Mouse (Mus musculus): ENCODE data around the gene Mfap2. TPM values are rescaled to one million over a fixed set of nuclear protein-coding genes. Genes with fewer than 3 reads are reported as not detected.

Gene Mfap2
- total RNA-seq, 2 experiments from 2014 or later, result 47.6 to 53.7 TPM

DNA sequence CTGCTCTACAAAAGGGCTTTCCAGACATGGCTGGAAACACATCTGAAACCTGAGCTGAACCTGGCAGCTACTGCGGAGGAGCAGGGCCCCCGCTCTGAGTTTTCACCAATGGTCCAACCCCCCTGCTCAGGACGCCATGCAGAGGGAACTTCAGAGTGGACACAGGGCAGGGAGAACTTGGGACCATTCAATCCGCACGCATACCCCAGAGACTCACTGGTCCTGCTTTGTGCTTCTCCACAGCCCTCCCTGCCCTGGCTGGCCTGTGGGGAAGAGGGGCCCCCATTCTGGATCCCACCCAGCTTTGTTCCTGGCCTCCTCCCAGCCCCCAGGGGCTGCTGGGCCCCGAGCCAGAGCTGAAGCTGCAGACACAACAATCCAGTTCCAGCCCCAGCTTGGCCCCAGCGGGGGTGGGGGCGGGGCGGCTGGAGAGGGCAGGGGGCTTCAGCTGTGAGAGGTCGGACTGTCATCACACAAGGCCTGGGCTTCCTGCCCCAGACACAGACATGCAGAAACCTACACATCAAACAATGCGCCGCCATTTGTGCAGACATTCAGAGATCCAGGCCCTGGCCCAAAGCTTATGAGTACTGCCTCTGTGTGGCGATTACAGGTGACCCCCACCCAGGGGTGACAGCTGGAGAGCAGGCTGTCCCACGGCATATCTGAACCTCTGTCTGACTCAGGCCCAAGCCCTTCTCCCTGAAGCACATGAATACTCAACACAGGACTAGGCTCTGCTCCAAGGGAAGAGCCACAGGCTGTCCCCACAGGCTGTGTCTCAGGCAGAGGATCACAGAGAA lies 10.8 kb downstream of the Mfap2 start:
- DNase-seq, result peak; percentile 83 to 86
- intact Hi-C loops (cut with DNase I), result loop anchor here (1.0 kb wide), 1 partner anchor 34 kb away; no protein-coding TSS in a partner anchor

DNA sequence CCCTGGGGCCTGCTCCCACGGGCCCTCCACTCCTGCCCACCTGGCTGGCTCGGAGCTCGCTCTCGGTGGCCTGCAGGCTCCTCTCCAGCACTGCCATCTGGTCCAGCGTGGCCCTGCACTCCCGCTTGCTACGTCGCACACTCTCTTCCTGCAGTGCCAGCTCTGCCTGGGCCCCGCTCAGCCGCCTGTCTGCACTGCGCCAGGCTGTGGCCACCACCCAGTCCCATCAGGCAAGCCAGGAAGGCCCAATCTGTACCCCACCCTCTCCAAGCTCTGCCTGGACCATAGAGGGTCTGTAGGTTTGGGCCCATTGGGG lies 11.4 kb downstream of the Mfap2 start:
- intact Hi-C loops (cut with DNase I), result loop anchor here (1.0 kb wide), 1 partner anchor 34 kb away; no protein-coding TSS in a partner anchor
- DNase-seq, result peak in 1 of 2 experiments; percentile 37

DNA sequence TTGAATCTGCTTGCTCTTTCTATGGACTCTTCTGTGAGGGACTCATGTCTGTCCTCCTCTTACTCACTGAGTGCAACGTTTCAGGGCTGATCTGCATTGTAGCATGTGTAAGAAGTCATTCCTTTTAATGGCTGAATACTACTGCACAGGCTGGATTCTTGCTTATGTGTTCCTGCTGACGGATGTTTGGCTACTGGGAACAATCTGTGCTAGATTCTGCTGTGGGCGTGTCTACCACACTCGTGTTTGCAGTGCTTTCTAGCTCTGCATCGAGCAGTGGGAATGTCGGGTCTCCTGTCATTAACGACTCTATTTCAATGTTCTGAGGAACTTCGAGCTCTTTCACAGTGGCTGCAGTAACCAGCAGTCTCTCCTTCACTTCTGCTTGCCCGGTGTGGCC lies 13.8 kb downstream of the Mfap2 start:
- intact Hi-C loops (cut with DNase I), result no loop called here
- no peak for DNase-seq

DNA sequence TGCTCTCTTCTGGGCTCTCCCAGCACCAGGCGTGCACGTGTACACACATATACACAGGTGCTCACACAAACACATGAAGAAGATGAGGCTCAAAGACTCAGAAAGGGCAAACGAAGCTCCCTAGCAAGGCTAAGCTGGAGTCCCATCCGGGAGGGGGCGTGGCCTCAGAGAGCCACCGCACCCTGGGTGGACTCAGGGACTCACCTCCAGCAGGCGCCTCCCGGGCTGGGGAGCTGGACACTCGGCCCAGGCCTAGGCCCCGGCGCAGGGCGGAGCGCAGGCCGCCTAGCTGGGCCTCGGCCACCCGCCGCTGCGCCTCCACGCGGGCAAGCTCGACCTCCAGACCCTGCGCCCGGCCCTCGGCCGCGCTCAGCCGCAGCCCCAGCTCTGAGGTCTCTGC lies 14.8 kb downstream of the Mfap2 start:
- intact Hi-C loops (cut with DNase I), result no loop called here
- no peak for DNase-seq

DNA sequence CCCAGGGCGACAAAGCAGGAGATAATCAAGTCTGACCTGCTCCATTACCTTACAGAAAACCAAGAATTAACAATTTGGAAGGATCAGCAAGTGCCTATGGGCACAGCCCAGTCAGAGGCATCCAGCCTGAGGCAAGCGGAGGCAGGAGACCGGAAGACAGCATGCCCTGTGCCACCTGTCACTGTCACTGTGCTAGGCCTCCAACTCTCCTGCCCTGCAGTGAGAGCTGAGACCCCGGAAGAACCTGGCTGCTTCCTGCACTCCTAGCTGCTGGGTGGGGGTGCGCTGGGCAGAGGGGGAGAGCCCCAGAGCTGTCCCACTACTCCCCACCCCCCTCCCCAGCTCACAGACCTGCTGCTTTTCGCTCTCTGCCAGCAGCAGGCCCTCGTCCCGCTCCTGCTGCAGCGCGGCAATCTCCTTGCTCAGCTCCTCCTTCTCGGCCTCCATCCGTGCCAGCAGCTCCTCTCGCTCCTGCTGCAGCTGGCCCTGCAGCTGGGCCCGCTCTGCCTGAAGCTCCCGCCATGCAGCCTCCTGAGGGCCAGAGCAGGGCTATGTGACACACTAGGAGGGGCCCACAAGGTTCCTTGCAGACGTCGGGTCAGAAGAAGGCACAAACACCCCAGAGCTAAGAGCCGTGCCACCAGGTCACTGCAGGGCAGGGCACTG lies 20.5 kb downstream of the Mfap2 start:
- no peak for DNase-seq
- intact Hi-C loops (cut with DNase I), result loop anchor here (1.0 kb wide), 1 partner anchor 66 kb away; no protein-coding TSS in a partner anchor

DNA sequence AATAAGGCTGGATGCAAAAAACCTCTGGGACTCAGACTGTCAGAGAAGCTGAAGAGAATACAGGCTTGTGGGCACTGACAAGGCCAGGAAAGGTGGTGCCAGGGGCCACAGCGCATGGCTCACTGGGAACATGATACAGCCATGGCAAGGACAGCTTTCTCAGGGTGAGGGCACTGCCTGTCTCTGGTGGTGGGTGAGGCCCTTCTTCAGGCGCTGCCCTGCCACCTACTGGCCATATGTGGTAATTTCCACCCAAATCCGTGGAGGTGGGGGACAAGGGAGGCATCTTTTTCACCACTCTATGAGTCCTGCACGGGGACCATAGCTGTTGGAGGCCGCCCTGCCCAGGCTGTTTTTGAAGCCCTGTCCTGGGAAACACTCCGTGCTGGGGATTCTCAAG lies 21.5 kb downstream of the Mfap2 start:
- intact Hi-C loops (cut with DNase I), result loop anchor here (1.0 kb wide), 1 partner anchor 67 kb away; no protein-coding TSS in a partner anchor
- DNase-seq, result peak; percentile 84 to 90

DNA sequence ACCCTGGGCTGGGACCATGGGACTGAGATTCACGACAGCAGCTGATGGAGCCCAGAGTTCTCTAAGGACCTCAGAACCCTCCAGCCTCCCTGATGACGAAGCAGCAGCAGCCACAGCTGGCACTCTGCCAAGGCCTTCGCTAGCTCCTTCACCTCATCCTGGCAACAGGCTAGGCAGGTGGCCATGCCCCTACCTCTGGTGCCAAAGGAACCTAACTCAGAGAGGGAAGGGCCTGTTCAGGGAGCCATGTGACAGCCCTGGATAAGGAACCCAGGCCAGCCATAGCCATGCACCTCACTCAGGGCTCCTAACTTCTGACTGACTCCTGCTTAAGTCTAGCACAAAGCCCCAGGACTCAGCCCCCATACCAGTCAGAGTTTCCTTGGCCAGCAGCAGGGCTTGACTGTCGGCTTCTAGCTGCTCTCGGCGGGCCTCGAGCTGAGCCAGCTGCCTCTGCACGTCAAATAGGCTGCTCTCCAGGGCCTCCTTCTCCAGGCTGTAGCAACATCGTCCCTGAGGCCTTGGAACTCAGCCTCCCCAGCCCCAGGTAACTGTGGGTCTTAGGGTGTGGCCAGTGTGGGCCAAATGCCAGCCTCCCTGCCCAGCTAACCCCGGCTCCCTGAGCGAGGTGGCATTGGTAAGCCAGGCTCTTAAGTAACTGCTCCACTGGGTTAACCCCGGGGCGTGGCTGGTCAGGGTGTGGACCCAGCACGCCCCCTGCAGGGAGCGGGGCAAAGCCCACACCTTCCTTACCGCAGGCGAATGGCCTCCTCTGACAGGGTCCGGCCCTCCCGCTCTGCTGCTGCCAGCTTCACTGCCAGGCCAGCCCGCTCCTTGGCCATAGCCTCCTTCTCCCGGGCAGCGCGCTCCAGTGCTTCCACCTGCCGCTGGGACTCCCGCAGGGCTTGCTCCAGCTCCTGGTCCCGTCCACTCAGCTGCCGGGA lies 23.7 kb downstream of the Mfap2 start:
- intact Hi-C loops (cut with DNase I), result no loop called here
- peak in 1 of 2 experiments; percentile 27 for DNase-seq

DNA sequence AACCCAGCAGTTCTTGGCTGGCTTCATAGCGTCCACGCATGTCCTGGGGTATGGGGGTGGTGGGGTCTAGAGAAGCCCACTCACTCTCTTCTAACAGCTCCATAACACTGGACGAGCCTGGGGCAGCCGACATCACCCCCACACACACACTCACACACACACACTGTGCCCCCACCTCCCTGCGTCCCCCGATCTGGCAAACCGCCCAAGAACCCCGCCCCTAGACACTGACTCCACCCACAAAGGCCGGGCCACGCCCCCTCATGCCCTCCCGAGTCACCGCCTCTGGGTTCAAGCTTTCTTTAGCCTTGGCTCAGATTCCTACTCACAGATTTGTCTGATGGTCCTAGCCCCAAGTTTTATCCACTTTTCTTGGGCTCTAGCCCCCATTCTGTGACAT lies 30.9 kb downstream of the Mfap2 start:
- no peak for DNase-seq
- intact Hi-C loops (cut with DNase I), result no loop called here

DNA sequence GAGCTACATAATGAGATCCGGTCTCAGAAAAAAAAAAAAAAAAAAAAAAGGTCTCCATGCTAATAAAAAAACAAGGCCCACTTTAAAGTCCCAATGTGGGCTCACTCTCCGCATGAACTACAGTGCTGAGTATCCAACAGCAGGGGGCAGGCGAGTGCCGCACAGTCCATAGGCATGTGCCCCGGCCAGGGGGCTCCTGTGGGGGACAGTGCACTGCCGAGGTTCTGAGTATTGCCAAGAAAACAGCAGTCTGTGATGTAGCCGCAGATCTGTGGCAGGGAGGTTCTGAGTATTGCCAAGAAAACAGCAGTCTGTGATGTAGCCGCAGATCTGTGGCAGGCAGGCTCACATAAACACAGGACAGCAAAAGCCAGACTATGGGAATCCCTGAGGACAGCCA lies 34.6 kb downstream of the Mfap2 start:
- DNase-seq, result peak; percentile 59 to 77
- intact Hi-C loops (cut with DNase I), result loop anchor here (1.0 to 2.0 kb wide), 2 partner anchors 20 to 76 kb away; no protein-coding TSS in a partner anchor

DNA sequence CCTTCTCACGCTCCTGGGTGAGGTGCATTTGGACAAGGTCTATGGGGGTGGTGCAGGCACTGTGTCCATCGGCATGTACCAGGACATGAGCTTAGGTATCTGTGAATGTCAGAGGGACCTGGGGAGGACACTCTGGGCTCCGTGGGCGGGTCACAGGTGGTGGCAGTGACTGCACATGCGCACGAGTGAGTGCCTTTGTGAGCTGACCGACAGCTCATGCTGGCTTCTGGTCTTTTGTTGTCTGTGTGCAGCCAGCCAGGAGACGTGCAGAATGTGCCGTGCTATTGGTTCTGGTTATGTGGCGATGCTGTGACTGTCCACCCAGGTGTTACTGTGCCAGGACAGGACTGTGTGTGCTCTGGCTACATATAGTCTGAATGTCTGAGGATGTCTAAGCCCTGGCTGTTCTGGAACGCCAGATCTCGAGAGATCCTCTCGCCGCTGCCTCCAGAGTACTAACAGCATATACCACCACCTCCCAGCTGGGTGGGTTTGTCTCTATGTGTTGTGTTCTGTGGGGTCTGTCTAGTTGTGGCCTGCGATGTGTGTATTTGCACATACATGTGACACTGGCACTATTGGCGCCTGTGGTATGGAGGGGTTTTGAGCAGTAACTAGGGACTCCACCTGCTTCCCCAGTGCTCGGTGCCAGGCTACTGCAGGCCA lies 38.7 kb downstream of the Mfap2 start:
- DNase-seq, result no peak
- intact Hi-C loops (cut with DNase I), result no loop called here

DNA sequence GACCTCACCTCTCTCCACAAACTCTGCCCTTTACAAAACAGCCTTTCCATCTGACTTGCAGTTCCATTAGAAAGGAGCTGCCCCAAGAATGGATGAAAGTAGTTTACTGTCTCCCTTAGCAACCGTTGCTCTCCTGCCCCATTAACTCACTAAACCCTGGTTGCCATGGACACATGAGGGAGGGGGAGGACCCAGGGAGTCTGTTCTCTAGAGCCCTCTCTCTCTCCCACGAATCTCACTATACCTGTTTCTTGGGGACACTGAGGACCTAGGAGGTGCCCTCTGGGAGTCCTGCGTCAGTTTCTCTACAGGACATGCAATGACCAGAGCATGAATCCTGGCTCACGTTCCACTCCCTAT lies 39.2 kb downstream of the Mfap2 start:
- intact Hi-C loops (cut with DNase I), result no loop called here
- DNase-seq, result no peak

DNA sequence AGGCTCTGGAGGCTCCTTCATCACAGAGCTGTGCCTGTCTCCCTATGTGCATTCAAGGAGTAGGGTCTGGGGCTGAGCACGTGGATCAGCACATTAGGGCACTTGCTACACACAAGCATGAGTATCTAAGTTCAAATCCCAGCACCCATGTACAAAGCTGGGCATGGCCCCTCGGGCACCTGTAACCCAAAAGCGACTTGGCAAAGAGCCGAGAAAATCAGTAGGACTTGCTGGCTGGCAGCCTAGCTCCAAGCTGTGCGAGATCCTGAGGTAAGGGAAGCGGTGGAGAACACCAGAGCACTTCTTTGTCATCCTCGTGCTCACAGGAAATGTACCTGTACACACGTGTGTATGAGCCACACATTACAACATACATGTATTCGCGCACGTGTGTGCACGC lies 42.2 kb downstream of the Mfap2 start:
- DNase-seq, result no peak
- intact Hi-C loops (cut with DNase I), result no loop called here

DNA sequence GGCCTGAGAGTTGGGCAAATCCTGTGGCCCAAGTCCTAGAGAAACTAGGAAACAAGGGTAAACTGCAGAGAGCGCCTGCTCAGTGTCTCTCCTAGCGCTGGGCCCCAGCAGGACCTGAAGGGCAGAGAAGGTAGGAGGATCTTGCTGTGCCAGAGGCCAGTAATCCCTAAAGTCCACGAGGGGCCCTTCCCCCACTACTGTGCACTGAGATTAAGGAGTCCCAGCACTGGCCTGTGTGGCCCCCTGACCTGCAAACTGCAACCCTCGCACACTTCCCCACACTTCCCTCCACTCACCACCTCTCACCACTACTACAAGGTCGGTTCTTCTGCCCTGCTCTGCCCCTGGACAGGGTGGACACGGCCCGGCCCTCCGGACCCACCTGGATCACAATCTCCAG lies 42.9 kb downstream of the Mfap2 start:
- intact Hi-C loops (cut with DNase I), result no loop called here
- no peak for DNase-seq

DNA sequence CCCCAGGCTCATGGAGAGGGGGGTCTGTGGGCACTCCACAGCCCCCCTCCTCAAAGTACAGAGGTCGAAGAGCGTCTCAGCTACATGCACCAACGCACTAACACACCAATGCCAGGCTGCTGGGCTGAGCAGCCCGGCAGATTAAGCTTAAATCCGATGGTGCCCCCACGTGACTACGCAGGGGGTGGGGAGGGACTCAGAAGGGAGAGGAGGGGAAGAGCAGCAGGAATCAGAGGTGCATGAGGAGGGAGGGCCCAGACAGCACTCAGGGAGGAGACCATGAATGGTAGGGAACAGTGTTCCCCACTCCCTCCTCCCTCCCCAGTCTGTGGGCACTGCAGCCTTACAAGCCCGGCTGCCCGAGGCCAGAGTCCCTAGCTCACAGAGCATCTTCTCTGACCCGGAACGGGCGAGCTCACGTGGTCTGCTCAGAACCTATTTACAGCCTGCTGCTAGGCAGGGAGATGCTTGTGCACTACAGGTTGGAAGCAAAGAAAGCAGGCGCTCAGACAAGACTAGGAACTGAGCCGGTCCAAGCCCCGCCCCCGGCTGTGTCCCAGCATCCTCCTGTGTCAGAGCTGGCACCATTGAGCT lies 43.4 kb downstream of the Mfap2 start:
- intact Hi-C loops (cut with DNase I), result no loop called here
- DNase-seq, result no peak

DNA sequence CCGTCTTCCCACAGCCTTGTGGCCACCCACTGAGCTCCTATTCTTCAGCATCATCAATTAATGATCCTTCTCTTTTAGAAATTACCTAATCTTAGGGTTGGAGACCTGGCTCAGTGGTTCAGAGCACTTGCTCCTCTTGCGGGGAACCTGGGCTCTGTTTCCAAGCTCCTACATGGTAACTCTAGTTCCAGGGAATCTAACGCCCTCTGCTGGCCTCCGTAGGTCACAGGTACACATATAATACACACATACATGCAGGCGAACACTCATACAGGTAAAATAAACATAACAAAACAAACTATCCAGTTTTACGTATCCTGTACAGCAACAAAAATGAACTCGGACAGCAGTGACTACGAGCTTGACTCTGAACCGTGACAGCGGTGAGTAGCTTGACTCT lies 46.8 kb downstream of the Mfap2 start:
- intact Hi-C loops (cut with DNase I), result no loop called here
- DNase-seq, result no peak

DNA sequence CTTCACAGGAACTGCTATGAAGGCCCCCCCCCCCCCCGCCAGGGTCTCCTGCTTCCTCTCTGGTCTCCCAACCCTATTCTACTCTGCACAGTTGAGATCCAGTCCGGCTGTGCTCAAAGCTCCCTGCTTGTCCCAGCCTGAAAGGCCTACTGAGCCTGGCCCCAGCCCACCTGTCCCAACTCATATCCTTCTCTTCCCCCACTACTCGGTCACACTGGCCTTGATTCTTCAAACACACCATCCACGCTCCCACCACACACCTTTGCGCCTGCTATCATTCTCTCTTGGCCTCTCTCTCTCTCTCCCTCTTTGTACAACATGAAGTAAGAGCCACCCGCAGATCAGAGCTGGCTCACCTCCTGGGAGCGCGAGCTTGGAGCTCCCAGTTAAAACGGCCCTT lies 48.6 kb downstream of the Mfap2 start:
- intact Hi-C loops (cut with DNase I), result no loop called here
- DNase-seq, result no peak

DNA sequence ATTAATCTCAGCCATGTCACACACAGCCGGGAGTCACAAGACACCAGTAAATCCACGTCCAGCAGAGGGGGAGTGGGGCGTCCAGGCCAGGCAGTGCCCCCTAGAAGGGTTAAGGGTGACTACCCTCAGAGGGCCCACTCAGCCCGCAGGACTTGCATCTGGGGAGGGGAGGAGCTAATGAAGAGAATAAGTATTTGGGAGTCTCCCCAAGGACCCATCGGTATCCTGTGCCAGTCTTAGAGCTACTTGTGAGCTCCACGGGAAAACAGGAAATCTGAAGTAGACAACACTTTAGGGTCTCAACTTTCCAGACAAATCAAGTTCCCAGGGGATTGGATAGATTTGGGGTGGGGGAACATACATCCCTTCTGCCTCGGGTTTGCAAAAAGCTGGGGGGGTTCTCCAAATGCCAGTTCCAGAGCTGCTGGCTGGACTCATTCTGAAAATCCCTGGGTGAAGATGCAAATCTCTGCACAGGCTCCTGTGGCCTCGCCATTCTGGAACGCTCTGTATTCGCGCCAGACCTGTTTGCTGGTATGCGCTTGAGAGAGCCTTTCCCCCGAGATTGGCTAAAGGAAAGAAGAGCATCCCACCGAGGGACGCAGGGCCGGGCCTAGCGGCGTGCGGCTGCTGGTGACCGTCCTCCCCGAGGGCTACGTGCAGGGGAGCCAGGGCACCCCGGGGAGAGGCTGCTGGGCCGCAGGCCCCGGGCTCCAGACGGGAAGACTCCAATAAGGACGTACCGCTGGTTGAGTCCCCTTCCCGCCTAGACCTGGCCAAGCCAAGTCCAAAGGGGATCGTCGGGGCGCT lies 49.6 kb downstream of the Mfap2 start:
- intact Hi-C loops (cut with DNase I), result no loop called here
- no peak for DNase-seq

DNA sequence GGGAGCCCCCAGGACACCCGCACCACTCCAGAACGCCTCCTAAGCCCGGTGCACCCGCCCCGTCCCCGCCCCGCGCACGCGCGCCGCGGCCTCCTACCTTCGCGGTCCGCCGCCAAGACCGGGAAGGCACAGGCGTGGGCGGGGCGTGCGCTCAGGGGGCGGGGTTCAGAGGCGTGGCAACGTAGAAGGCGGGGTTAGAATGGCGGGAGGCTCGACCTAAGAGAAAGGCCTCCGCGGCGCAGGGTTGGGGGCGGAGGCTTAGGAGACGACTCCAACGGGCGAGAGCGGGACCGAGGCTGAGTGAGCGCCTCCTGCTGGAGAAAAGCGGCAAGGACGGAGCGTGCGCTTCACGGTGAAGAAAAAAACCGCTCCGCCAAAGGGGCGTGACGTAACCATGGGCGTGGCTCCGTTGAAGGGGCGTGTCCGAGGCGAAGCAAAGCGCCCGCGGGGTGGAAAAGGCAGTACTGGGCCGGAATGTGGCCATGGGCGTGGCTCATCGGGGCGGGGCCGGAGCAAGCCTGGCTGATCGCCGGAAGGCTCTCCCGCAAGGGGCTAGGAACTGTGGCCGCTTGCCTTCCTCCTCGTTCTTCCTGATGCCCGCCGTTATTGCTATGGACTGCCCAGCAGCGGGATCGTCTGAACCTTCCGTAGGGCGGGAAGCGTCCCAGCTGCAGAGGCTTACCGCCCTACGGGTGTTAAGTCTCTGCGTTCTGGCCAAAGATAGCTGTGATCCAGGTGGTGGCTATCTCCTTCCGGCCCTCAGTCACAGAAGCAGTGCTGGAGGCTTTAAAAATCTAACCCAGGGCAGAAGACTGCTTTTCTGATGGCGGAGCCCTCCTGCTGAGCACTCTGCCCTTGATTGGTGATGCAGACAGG lies 50.4 kb downstream of the Mfap2 start, which contains the start of gene Crocc:
Crocc (minus strand) TSS at position 125 of the 876 bp plus-strand sequence.
- DNase-seq, result peak; percentile 100
- intact Hi-C loops (cut with DNase I), result no loop called here
